Mouse (Mus musculus) heart, adult 2 months (tissue): Measurements from ENCODE around the gene Fa2h. TPM values are rescaled to one million over a fixed set of nuclear protein-coding genes. Genes with fewer than 3 reads are reported as not detected.

Source experiments
- DNase-seq, 2 experiments: peaks; one replicate each; pipeline ENCODE4 v3.0.0; 2021
- H3K27ac ChIP-seq: fragments of 200-600 bp; 2 replicates; pipeline ENCODE4 v1.8.1; 2022
- H3K27me3 ChIP-seq: fragments of 200-500 bp; 2 replicates; pipeline ENCODE4 v1.6.1; 2012; ENCODE audit warnings: mild to moderate bottlenecking, low read length, inconsistent platforms, mixed read lengths; ENCODE audit not compliant: control insufficient read depth, insufficient read depth
- H3K36me3 ChIP-seq: fragments of 200-500 bp; 2 replicates; pipeline ENCODE4 v1.6.1; 2012; ENCODE audit warnings: low read length, inconsistent platforms; ENCODE audit not compliant: control insufficient read depth, insufficient read depth
- H3K4me1 ChIP-seq: fragments of 200-500 bp; 2 replicates; pipeline ENCODE4 v1.6.1; 2011; ENCODE audit warnings: low read length; ENCODE audit not compliant: control insufficient read depth, insufficient read depth
- H3K4me3 ChIP-seq: fragments of 200-600 bp; 2 replicates; pipeline ENCODE4 v1.8.1; 2022
- H3K79me2 ChIP-seq: fragments of 200-500 bp; replicated peaks from 2 replicates; pipeline ENCODE4 v1.6.1; 2012; ENCODE audit warnings: mild to moderate bottlenecking, inconsistent platforms, low read length, moderate library complexity, mixed read lengths; ENCODE audit not compliant: control insufficient read depth, insufficient read depth
- H3K9ac ChIP-seq: fragments of 200-500 bp; 2 replicates; pipeline ENCODE4 v1.6.1; 2012; ENCODE audit warnings: low read depth, mild to moderate bottlenecking, control low read depth, inconsistent platforms, low read length, mixed read lengths
- CTCF ChIP-seq: fragments of 200-600 bp; IDR thresholded peaks from 2 replicates; pipeline ENCODE4 v1.8.1; 2022; ENCODE audit warnings: antibody characterized with exemption, mild to moderate bottlenecking, moderate library complexity
- EP300 ChIP-seq: fragments of 200-500 bp; IDR thresholded peaks from 2 replicates; pipeline ENCODE4 v1.6.1; 2011; ENCODE audit warnings: low read depth, low read length, control low read depth; ENCODE audit not compliant: insufficient read depth
- POLR2A ChIP-seq: fragments of 200-500 bp; IDR thresholded peaks from 2 replicates; pipeline ENCODE4 v1.6.1; 2011; ENCODE audit warnings: mild to moderate bottlenecking, low read depth, low read length, control low read depth; ENCODE audit not compliant: insufficient read depth
- WGBS: fragments of 180-500 bp; shearing (Covaris S2); methylation state at CpG from one replicate; pipeline ENCODE4 v1.1.7; 2018; 5-methylcytosine and 5-hydroxymethylcytosine counted together
- intact Hi-C: fragments of 180-260 bp; cut with DNase I; formaldehyde crosslinking; loops from one replicate; pipeline ENCODE4 v1.15.1; 2025
- long read RNA-seq: library from polyadenylated mRNA; stranded (forward); transcript quantifications from one replicate; pipeline ENCODE4 v2.0.0, GENCODE M21; 2021
- polyA plus RNA-seq: library from polyadenylated mRNA; depleted of rRNA; stranded (reverse); fragments of >200 nt; gene quantifications from 2 replicates; pipeline ENCODE4 v1.2.3, GENCODE M21; 2012; rRNA removed
- total RNA-seq, 2 experiments: library from RNA; stranded (reverse); gene quantifications; 2 replicates each; pipeline ENCODE4 v1.2.3; 2021

Fa2h gene
- total RNA-seq (under 1 TPM in 1 of 2 experiments, not detected in 1; 0.18 TPM), polyA plus RNA-seq (0.18 and 0.29 TPM in 2 replicates)
- long read RNA-seq, result 0 reads

- TF ChIP-seq CTCF (peak; percentile 68), EP300 (no peak)
These were observed at the start of gene Fa2h for GRCm38 (mm10) chr8:111393391-111394363. Gene Fa2h (minus strand): TSS chr8:111393824.

GRCm38 (mm10) chr8:111439189-111439588 lies 45.6 kb upstream of the Fa2h start:
- Histone ChIP-seq H3K4me1 (no peaks in the 10 kb centered on the region; the same call in 1 of the 2 replicates), H3K79me2 (no peaks in the 10 kb centered on the region), H3K9ac (no peak overlapping the region), H3K27ac (no peak overlapping the region), H3K36me3 (no peaks in the 10 kb centered on the region), H3K4me3 (no peak overlapping the region), H3K27me3 (no peaks in the 10 kb centered on the region)
- TF ChIP-seq POLR2A, result no peak
- TF ChIP-seq CTCF, result peak; percentile 89
- TF ChIP-seq EP300, result 0 out of 2 replicates have a peak, but pooled peaks have one; percentile 48
- DNase-seq, result peak; percentile 47 to 65
- WGBS, result 22% methylated on average over 9 of the region's 9 CpGs
- intact Hi-C loops, result loop anchor here (1.0 kb wide), 2 partner anchors 21 to 96 kb away; no protein-coding TSS in a partner anchor

More at GRCm38 (mm10) chr8:111393391-111394363, at the start of gene Fa2h:
- Histone ChIP-seq H3K27me3 (peaks cover 13% of the 10 kb centered on the region), H3K9ac (peak within 1 kb of the TSS; percentile 10; the same call in 1 of the 2 replicates), H3K4me1 (no peaks in the 10 kb centered on the region), H3K36me3 (no peaks in the 10 kb centered on the region), H3K79me2 (no peaks in the 10 kb centered on the region), H3K27ac (no peak within 1 kb of the TSS), H3K4me3 (peak within 1 kb of the TSS; percentile 46)
- WGBS, result 1% methylated on average over 71 of the region's 71 CpGs
- DNase-seq, result peak; percentile 72 to 79
- intact Hi-C loops, result no loop called here

GRCm38 (mm10) chr8:111435071-111435828 lies 41.6 kb upstream of the Fa2h start:
- Histone ChIP-seq H3K27me3 (no peaks in the 10 kb centered on the region), H3K4me1 (no peaks in the 10 kb centered on the region; the same call in 1 of the 2 replicates), H3K79me2 (no peaks in the 10 kb centered on the region), H3K4me3 (no peak overlapping the region), H3K9ac (no peak overlapping the region), H3K36me3 (no peaks in the 10 kb centered on the region), H3K27ac (no peak overlapping the region)
- intact Hi-C loops, result no loop called here
- DNase-seq, result no peak
- no peak for TF ChIP-seq POLR2A
- 56% methylated on average over 11 of the region's 11 CpGs for WGBS

DNA sequence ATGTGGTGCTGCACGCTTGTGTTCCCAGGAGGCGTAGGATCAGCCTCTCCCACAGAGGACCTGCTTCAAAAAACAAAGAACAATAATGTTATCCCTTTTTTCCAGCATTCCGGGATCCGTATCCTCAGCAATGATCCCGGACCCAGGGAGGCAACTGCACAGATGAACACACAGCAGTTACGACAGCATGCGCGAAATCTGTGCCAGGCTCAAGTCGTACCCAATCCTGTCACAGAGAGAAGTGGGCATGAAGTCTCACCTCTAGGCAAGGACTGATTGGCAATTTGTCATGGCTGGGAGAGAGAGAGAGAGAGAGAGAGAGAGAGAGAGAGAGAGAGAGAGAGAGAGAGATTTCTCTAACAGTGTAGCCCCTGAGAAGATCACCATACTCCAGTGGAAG lies 31.0 kb upstream of the Fa2h start:
- DNase-seq, result no peak
- no peaks in the 10 kb centered on the region for H3K36me3 ChIP-seq
- 84% methylated on average over 9 of the region's 9 CpGs for WGBS
- TF ChIP-seq POLR2A, result no peak
- no peak for TF ChIP-seq CTCF
- no peak for TF ChIP-seq EP300
- H3K79me2 ChIP-seq, result no peaks in the 10 kb centered on the region
- H3K4me3 ChIP-seq, result no peak overlapping the region
- H3K4me1 ChIP-seq, result no peaks in the 10 kb centered on the region
- no peak overlapping the region for H3K27ac ChIP-seq
- intact Hi-C loops, result no loop called here
- no peak overlapping the region for H3K9ac ChIP-seq
- H3K27me3 ChIP-seq, result no peaks in the 10 kb centered on the region

DNA sequence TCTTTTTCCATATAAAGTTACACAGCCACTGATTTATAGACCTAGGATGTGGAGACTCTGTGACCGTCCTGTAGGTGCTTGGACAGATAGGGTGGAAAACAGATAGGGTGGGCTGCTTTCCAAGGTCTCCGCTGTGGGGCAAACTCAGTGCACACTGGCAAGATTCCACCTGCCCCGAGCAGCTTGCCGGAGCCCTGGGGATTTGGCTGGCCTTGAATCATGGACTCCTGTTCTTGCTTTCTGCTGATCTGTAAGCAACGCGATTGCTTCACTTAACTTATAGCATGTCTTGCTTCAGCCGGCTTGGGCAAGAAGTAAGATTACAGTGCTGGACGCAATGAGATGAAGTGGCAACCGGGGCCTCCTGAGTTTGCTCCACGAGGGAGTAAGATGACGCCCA lies 30.6 kb upstream of the Fa2h start:
- DNase-seq, result no peak
- H3K36me3 ChIP-seq, result no peaks in the 10 kb centered on the region
- no peak overlapping the region for H3K4me3 ChIP-seq
- no peaks in the 10 kb centered on the region for H3K79me2 ChIP-seq
- no peak overlapping the region for H3K27ac ChIP-seq
- intact Hi-C loops, result no loop called here
- 62% methylated on average over 11 of the region's 11 CpGs for WGBS
- H3K9ac ChIP-seq, result no peak overlapping the region
- no peak for TF ChIP-seq POLR2A
- TF ChIP-seq EP300, result no peak
- TF ChIP-seq CTCF, result no peak
- no peaks in the 10 kb centered on the region for H3K27me3 ChIP-seq
- no peaks in the 10 kb centered on the region for H3K4me1 ChIP-seq

DNA sequence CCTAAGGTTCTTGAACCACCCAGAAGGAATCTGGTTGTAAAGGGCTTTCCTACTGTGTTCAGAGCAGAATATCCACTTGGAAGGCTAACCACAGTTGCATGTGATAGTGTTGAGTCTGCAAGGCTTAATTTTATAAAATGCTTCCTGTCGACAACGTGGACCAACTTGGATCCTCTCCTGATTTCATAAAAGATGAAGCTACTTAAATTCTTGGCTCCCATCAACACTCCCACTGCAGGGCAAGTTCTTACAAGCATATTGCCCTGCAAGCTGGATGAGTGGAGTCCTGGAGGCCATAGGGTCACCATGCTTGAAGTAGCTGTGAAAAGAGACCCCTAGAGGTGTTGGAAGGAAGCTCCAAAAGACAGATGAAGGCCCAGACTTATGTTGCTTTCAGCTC lies 29.0 kb upstream of the Fa2h start:
- intact Hi-C loops, result no loop called here
- Histone ChIP-seq H3K79me2 (no peaks in the 10 kb centered on the region), H3K27me3 (no peaks in the 10 kb centered on the region), H3K36me3 (no peaks in the 10 kb centered on the region), H3K9ac (no peak overlapping the region), H3K27ac (no peak overlapping the region), H3K4me1 (no peaks in the 10 kb centered on the region), H3K4me3 (no peak overlapping the region)
- DNase-seq, result no peak
- no peak for TF ChIP-seq POLR2A
- no peak for TF ChIP-seq CTCF
- no peak for TF ChIP-seq EP300
- WGBS, result 57% methylated on average over 2 of the region's 2 CpGs
